Mouse (Mus musculus): Measurements from ENCODE around the gene Mcee. TPM values are rescaled to one million over a fixed set of nuclear protein-coding genes. Genes with fewer than 3 reads are reported as not detected.

The Mcee gene
- polyA plus RNA-seq, 1 experiment from 2014 or later, result 51.3 TPM

GRCm38 (mm10) chr7:64359943-64360585 lies 32.3 kb upstream of the Mcee start:
- Histone ChIP-seq H3K4me2 (ENCODE audit: low read depth, low read length) (no peak overlapping the region), H3K4me3 (ENCODE audit: low read depth, low read length) (no peak overlapping the region), H3K27ac (ENCODE audit: low read length) (no peak overlapping the region), H3K9me3 (replicated peaks; ENCODE audit: control insufficient read depth, low read length) (no peaks in the 10 kb centered on the region), H3K36me3 (ENCODE audit: control insufficient read depth, insufficient read depth) (no peaks in the 10 kb centered on the region; the same call in 1 of the 2 replicates), H3K4me1 (ENCODE audit: control insufficient read depth, low read depth, low read length) (no peaks in the 10 kb centered on the region), H3K27me3 (ENCODE audit: control insufficient read depth, insufficient read depth, low read depth, low read length) (no peaks in the 10 kb centered on the region), H3K9ac (ENCODE audit: low read depth, low read length) (no peak overlapping the region)
- no peak for ATAC-seq (ENCODE audit: low read depth)
- 71% methylated on average over 20 of the region's 20 CpGs for WGBS (ENCODE audit: insufficient replicate concordance)

DNA sequence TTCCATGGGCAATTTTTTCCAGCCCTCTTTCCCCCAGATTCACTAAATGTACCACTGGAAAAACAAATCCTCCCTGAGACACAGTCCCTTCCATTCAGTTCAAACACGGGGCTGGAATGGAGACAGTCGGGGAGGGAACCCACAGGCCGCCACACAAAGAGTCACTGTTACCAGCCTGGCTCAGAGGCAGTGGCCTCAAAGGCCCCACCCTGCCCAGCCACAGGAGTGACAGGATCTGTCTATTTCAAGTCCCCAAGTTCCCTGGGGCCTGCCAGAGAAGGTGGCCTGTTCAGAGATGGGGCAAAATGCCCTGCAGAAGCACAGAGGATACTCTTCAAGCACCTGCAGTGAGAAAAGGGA lies 31.8 kb upstream of the Mcee start:
- H3K9me3 ChIP-seq (replicated peaks; ENCODE audit: control insufficient read depth, low read length), result no peaks in the 10 kb centered on the region
- no peak for ATAC-seq (ENCODE audit: low read depth)
- 43% methylated on average over 3 of the region's 3 CpGs for WGBS (ENCODE audit: insufficient replicate concordance)
- H3K4me1 ChIP-seq (ENCODE audit: control insufficient read depth, low read depth, low read length), result no peaks in the 10 kb centered on the region
- no peak overlapping the region for H3K4me3 ChIP-seq (ENCODE audit: low read depth, low read length)
- no peak overlapping the region for H3K27ac ChIP-seq (ENCODE audit: low read length)
- no peak overlapping the region for H3K9ac ChIP-seq (ENCODE audit: low read depth, low read length)
- H3K27me3 ChIP-seq (ENCODE audit: control insufficient read depth, insufficient read depth, low read depth, low read length), result no peaks in the 10 kb centered on the region
- no peak overlapping the region for H3K4me2 ChIP-seq (ENCODE audit: low read depth, low read length)
- H3K36me3 ChIP-seq (ENCODE audit: control insufficient read depth, insufficient read depth), result no peaks in the 10 kb centered on the region; the same call in 1 of the 2 replicates

GRCm38 (mm10) chr7:64365863-64366262 lies 26.5 kb upstream of the Mcee start:
- 73% methylated on average over 5 of the region's 5 CpGs for WGBS (ENCODE audit: insufficient replicate concordance)
- H3K36me3 ChIP-seq (ENCODE audit: control insufficient read depth, insufficient read depth), result no peaks in the 10 kb centered on the region; the same call in 1 of the 2 replicates

GRCm38 (mm10) chr7:64369841-64370240 lies 22.6 kb upstream of the Mcee start:
- WGBS (ENCODE audit: insufficient replicate concordance), result 77% methylated on average over 6 of the region's 6 CpGs
- no peak overlapping the region for H3K4me3 ChIP-seq (ENCODE audit: low read depth, low read length)
- peaks cover 4% of the 10 kb centered on the region for H3K4me1 ChIP-seq (ENCODE audit: control insufficient read depth, low read depth, low read length)
- no peaks in the 10 kb centered on the region for H3K27me3 ChIP-seq (ENCODE audit: control insufficient read depth, insufficient read depth, low read depth, low read length)
- no peaks in the 10 kb centered on the region for H3K36me3 ChIP-seq (ENCODE audit: control insufficient read depth, insufficient read depth)
- ATAC-seq (ENCODE audit: low read depth), result no peak
- no peak overlapping the region for H3K9ac ChIP-seq (ENCODE audit: low read depth, low read length)
- H3K27ac ChIP-seq (ENCODE audit: low read length), result no peak overlapping the region
- no peaks in the 10 kb centered on the region for H3K9me3 ChIP-seq (replicated peaks; ENCODE audit: control insufficient read depth, low read length)
- no peak overlapping the region for H3K4me2 ChIP-seq (ENCODE audit: low read depth, low read length)

More at GRCm38 (mm10) chr7:64365863-64366262, 26.5 kb upstream of the Mcee start:
- no peak overlapping the region for H3K27ac ChIP-seq (ENCODE audit: low read length)
- H3K27me3 ChIP-seq (ENCODE audit: control insufficient read depth, insufficient read depth, low read depth, low read length), result no peaks in the 10 kb centered on the region
- ATAC-seq (ENCODE audit: low read depth), result no peak
- H3K9me3 ChIP-seq (replicated peaks; ENCODE audit: control insufficient read depth, low read length), result no peaks in the 10 kb centered on the region
- no peak overlapping the region for H3K4me2 ChIP-seq (ENCODE audit: low read depth, low read length)
- no peak overlapping the region for H3K9ac ChIP-seq (ENCODE audit: low read depth, low read length)
- H3K4me3 ChIP-seq (ENCODE audit: low read depth, low read length), result no peak overlapping the region
- no peaks in the 10 kb centered on the region for H3K4me1 ChIP-seq (ENCODE audit: control insufficient read depth, low read depth, low read length)

DNA sequence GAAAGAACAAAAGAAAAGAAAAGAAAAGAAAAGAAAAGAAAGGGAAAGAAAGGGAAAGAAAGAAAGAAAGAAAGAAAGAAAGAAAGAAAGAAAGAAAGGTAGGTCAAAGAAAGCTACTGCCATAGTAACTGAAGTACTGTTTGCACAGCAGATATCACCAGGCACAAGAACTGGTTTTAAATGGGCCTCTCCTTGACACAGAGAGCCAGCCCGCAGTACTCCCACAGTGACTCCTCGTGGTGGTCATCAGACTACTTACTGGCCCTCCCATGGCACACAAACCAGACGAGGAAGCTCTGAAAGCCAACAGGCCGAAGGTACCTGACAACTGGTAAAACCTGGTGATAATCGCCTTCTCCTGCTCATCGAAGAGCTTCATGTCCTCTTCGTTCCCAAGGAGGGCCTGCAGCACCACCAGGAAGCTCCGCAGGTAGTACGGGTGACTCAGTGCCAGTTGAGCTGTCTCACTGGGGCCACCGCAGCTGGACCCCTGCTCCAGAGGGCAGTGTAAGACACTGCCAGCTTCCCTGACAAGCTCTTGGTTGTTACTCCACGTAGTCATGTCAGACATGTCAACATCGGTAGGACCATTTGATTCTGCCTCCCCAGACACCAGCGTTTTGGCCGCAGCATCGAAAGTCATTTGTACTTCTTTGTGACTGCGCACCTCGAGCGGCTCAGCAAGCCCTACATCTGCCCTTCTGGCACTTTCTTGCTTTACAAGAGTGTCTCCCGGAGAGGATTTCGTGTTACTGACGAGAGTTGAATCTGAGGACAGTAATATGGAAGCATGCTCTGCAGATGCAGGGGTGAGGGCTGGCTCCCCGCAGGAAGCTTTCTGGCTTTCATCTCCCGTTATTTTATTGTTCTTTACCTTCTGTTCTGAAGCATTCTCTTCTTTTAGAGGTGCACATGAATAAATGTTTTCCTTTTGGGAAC lies 20.2 kb upstream of the Mcee start:
- Histone ChIP-seq H3K4me2 (ENCODE audit: low read depth, low read length) (no peak overlapping the region), H3K27me3 (ENCODE audit: control insufficient read depth, insufficient read depth, low read depth, low read length) (no peaks in the 10 kb centered on the region), H3K27ac (ENCODE audit: low read length) (no peak overlapping the region), H3K4me3 (ENCODE audit: low read depth, low read length) (no peak overlapping the region), H3K9ac (ENCODE audit: low read depth, low read length) (no peak overlapping the region), H3K4me1 (ENCODE audit: control insufficient read depth, low read depth, low read length) (peaks cover 4% of the 10 kb centered on the region), H3K36me3 (ENCODE audit: control insufficient read depth, insufficient read depth) (peaks cover 11% of the 10 kb centered on the region), H3K9me3 (replicated peaks; ENCODE audit: control insufficient read depth, low read length) (no peaks in the 10 kb centered on the region)
- no peak for ATAC-seq (ENCODE audit: low read depth)
- WGBS (ENCODE audit: insufficient replicate concordance), result 84% methylated on average over 23 of the region's 23 CpGs

- H3K27ac ChIP-seq (ENCODE audit: low read length), result peak overlapping the region; percentile 91
- no peaks in the 10 kb centered on the region for H3K9me3 ChIP-seq (replicated peaks; ENCODE audit: control insufficient read depth, low read length)
- H3K4me3 ChIP-seq (ENCODE audit: low read depth, low read length), result peak overlapping the region; percentile 83
- ATAC-seq (ENCODE audit: low read depth), result peak; percentile 10; the same call in 1 of the 2 replicates
- peaks cover 20% of the 10 kb centered on the region for H3K36me3 ChIP-seq (ENCODE audit: control insufficient read depth, insufficient read depth)
- no peaks in the 10 kb centered on the region for H3K27me3 ChIP-seq (ENCODE audit: control insufficient read depth, insufficient read depth, low read depth, low read length)
- peak overlapping the region; percentile 76 for H3K4me2 ChIP-seq (ENCODE audit: low read depth, low read length)
- H3K9ac ChIP-seq (ENCODE audit: low read depth, low read length), result peak overlapping the region; percentile 79
- 9% methylated on average over 18 of the region's 18 CpGs for WGBS (ENCODE audit: insufficient replicate concordance)
- H3K4me1 ChIP-seq (ENCODE audit: control insufficient read depth, low read depth, low read length), result peaks cover 4% of the 10 kb centered on the region
Observed at GRCm38 (mm10) chr7:64373147-64373829, 19.1 kb upstream of the Mcee start.

- Histone ChIP-seq H3K27me3 (ENCODE audit: control insufficient read depth, insufficient read depth, low read depth, low read length) (no peaks in the 10 kb centered on the region), H3K36me3 (ENCODE audit: control insufficient read depth, insufficient read depth) (peaks cover 25% of the 10 kb centered on the region), H3K9ac (ENCODE audit: low read depth, low read length) (peak within 1 kb of the TSS; percentile 79), H3K27ac (ENCODE audit: low read length) (peak within 1 kb of the TSS; percentile 91), H3K4me1 (ENCODE audit: control insufficient read depth, low read depth, low read length) (peaks cover 4% of the 10 kb centered on the region), H3K4me2 (ENCODE audit: low read depth, low read length) (peak within 1 kb of the TSS; percentile 76), H3K4me3 (ENCODE audit: low read depth, low read length) (peak within 1 kb of the TSS; percentile 83), H3K9me3 (replicated peaks; ENCODE audit: control insufficient read depth, low read length) (no peaks in the 10 kb centered on the region)
- ATAC-seq (ENCODE audit: low read depth), result peak; percentile 95
- WGBS (ENCODE audit: insufficient replicate concordance), result 5% methylated on average over 27 of the region's 27 CpGs
Observed at GRCm38 (mm10) chr7:64373830-64374562, 18.4 kb upstream of the Mcee start, which contains the start of gene Fan1. Fan1 (minus strand) TSS chr7:64374095.

DNA sequence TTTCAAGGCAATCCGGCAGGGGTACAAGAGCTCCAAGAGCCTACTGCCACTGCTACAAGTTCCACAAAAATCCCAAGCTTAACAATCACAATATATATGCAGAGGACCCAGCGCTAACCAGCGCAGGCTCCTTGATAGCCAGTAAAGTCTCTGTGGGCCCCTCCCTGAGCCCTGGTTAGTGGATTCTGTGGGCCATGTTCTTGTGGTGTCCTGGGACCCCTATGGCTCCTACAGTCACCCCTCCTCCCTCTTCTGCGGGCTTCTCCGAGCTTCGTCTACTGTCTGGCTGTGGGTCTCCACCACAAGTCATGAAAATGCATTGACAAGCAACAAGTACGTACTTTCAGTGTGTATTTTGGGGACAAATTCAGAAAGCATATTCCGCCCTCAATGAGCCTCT lies 928 bp upstream of the Mcee start:
- ATAC-seq (ENCODE audit: low read depth), result no peak
- 2% methylated on average over 8 of the region's 8 CpGs for WGBS (ENCODE audit: insufficient replicate concordance)
- peaks cover 6% of the 10 kb centered on the region for H3K36me3 ChIP-seq (ENCODE audit: control insufficient read depth, insufficient read depth)
- peak overlapping the region; percentile 73 for H3K4me3 ChIP-seq (ENCODE audit: low read depth, low read length)
- H3K9ac ChIP-seq (ENCODE audit: low read depth, low read length), result peak overlapping the region; percentile 91
- no peaks in the 10 kb centered on the region for H3K9me3 ChIP-seq (replicated peaks; ENCODE audit: control insufficient read depth, low read length)
- no peaks in the 10 kb centered on the region for H3K27me3 ChIP-seq (ENCODE audit: control insufficient read depth, insufficient read depth, low read depth, low read length)
- peaks cover 13% of the 10 kb centered on the region for H3K4me1 ChIP-seq (ENCODE audit: control insufficient read depth, low read depth, low read length)
- H3K27ac ChIP-seq (ENCODE audit: low read length), result peak overlapping the region; percentile 41; the same call in 1 of the 2 replicates
- peak overlapping the region; percentile 72 for H3K4me2 ChIP-seq (ENCODE audit: low read depth, low read length)
